Mouse (Mus musculus): Measurements from ENCODE around the gene Cldn18. TPM values are rescaled to one million over a fixed set of nuclear protein-coding genes. Genes with fewer than 3 reads are reported as not detected.

Cldn18 gene
- polyA plus RNA-seq, 1 experiment from 2014 or later: 6.1 TPM

Other genes starting within 250 kb of the Cldn18 start
- 18.5 and 18.6 TPM in 2 replicates for gene Armc8, start 148.4 kb downstream of the Cldn18 start, polyA plus RNA-seq (2015; fragmentation: Nextera tagmentation; extraction: Ambion mirVana)
- 14.0 and 19.5 TPM in 2 replicates for gene Dbr1, start 141.5 kb downstream of the Cldn18 start, polyA plus RNA-seq (2015; fragmentation: Nextera tagmentation; extraction: Ambion mirVana)
- not detected in 2 replicates for gene A4gnt, start 104.8 kb downstream of the Cldn18 start, polyA plus RNA-seq (2015; fragmentation: Nextera tagmentation; extraction: Ambion mirVana)
- 14.1 and 18.0 TPM in 2 replicates for gene Dzip1l, start 87.8 kb downstream of the Cldn18 start, polyA plus RNA-seq (2015; fragmentation: Nextera tagmentation; extraction: Ambion mirVana)
- not detected in 2 replicates for gene Sox14, start 158.9 kb upstream of the Cldn18 start, polyA plus RNA-seq (2015; fragmentation: Nextera tagmentation; extraction: Ambion mirVana)

All from heart, embryonic 15.5 days (tissue).